Mouse (Mus musculus) kidney, embryonic 15.5 days (tissue): ENCODE measurements at regions not wholly inside any gene's neighbourhood (a gene's known extent, or its start where the extent isn't known, plus 50 kb on each side); places are given as distances from the start of the nearest gene placed in this dataset.
"Not testable (repeated sequence)": the region's sequence is repeated elsewhere in the genome, so short reads cannot be mapped to it uniquely, and the experiment has no call there.

Experiments used
- ATAC-seq: fragments of 200-750 bp; cut with Nextera tagmentation; replicated peaks from 2 replicates; pipeline ENCODE4 v1.8.0; 2017; ENCODE audit warnings: moderate TSS enrichment; ENCODE audit not compliant: low FRiP score
- H3K27ac ChIP-seq: fragments of 300-500 bp; sonication (generic); 2 replicates; pipeline ENCODE4 v1.5.1; 2015; ENCODE audit warnings: mild to moderate bottlenecking, inconsistent platforms
- H3K27me3 ChIP-seq: fragments of 300-500 bp; sonication (generic); 2 replicates; pipeline ENCODE4 v1.6.1; 2015; ENCODE audit warnings: inconsistent platforms
- H3K36me3 ChIP-seq: fragments of 300-500 bp; sonication (generic); 2 replicates; pipeline ENCODE4 v1.6.1; 2015; ENCODE audit warnings: inconsistent platforms
- H3K4me1 ChIP-seq: fragments of 300-500 bp; sonication (generic); 2 replicates; pipeline ENCODE4 v1.6.1; 2015; ENCODE audit warnings: inconsistent platforms
- H3K4me2 ChIP-seq: fragments of 300-500 bp; sonication (generic); 2 replicates; pipeline ENCODE4 v1.6.1; 2015; ENCODE audit warnings: moderate library complexity, mild to moderate bottlenecking, inconsistent platforms
- H3K4me3 ChIP-seq: fragments of 300-500 bp; sonication (generic); replicated peaks from 2 replicates; pipeline ENCODE4 v1.5.1; 2015; ENCODE audit warnings: mild to moderate bottlenecking, inconsistent platforms
- H3K9ac ChIP-seq: fragments of 300-500 bp; sonication (generic); 2 replicates; pipeline ENCODE4 v1.6.1; 2015; ENCODE audit warnings: mild to moderate bottlenecking, inconsistent platforms
- H3K9me3 ChIP-seq: fragments of 300-500 bp; sonication (generic); replicated peaks from 2 replicates; pipeline ENCODE4 v1.6.1; 2016; ENCODE audit warnings: inconsistent platforms
- WGBS: fragments of 180-500 bp; shearing (Covaris S2); methylation state at CpG from one replicate; pipeline ENCODE4 v1.1.7; 2015; ENCODE audit warnings: mixed read lengths; 5-methylcytosine and 5-hydroxymethylcytosine counted together

DNA sequence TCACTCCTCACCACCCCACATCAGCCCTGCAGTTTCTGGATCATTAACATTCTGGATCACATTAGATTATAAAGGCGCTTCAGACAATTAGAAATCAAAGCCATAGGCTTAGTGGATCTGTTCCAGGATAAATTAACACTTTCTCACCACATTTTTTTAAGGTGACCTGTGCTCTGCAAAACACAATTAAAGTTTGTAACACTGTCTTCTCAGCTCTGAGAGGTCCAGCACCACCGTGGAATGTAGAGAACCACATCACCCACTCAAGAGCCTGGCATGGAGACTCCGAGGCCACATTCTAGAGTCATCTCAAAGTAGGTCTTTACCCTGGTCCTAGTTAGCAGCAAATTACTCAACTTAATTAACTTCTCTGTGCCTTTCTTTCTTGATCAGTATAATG lies 58.4 kb upstream of the Galnt18 start:
- ATAC-seq: no peak
- 0 out of 2 replicates have a peak, but pooled peaks cover 2% of the 10 kb centered on the region for H3K4me1 ChIP-seq
- WGBS: 70% methylated on average over 3 of the region's 3 CpGs

DNA sequence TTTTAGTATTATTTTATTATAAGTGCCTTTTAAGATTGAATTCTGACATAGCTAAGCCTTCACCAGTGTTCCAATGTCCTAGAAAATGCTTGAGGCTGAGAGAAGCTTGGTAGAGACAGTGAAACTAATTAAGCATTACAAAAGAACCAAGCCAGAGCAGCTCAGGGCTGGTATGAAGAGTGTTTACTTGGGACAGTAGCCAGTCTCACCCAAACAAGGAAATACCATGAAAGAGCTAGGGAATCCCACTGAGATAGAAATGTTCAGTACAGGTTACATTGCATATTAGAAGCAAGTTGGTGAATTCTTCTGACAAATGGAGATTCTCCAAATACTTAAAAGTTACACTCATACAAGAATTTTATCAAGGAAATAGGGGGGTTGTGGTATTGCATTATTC lies 54.6 kb upstream of the Galnt18 start:
- not testable (repeated sequence) for H3K36me3 ChIP-seq, H3K27me3 ChIP-seq, H3K27ac ChIP-seq, H3K9me3 ChIP-seq, H3K4me2 ChIP-seq, H3K4me1 ChIP-seq, H3K4me3 ChIP-seq, H3K9ac ChIP-seq, ATAC-seq

More for the DNA sequence above, 58.4 kb upstream of the Galnt18 start:
- Histone ChIP-seq H3K9me3 (no peaks in the 10 kb centered on the region), H3K27ac (no peak overlapping the region), H3K4me3 (no peak overlapping the region), H3K36me3 (no peaks in the 10 kb centered on the region), H3K27me3 (no peaks in the 10 kb centered on the region), H3K4me2 (no peak overlapping the region), H3K9ac (no peak overlapping the region)

DNA sequence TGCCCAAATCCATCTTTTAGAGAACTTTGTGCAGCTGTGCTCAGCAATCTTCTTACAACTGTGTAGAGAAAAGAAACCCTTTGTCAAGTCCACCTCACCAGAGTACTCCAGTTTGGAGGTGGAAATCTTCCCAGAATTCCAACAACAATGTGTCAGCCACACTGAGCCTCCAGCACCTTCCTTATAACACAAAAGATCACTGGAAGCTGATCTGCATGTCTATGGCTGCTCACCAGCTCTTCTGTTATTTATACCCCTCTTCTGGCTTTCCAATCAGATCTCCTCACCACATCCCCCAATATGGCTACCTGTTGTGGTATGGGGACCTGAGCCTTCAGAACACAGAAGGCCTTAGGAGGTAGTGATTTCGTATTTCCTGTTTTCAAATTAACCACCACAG lies 50.2 kb upstream of the Galnt18 start:
- H3K27me3 ChIP-seq: no peaks in the 10 kb centered on the region
- H3K4me2 ChIP-seq: no peak overlapping the region
- H3K4me3 ChIP-seq: no peak overlapping the region
- no peaks in the 10 kb centered on the region for H3K36me3 ChIP-seq
- H3K9ac ChIP-seq: no peak overlapping the region
- H3K27ac ChIP-seq: no peak overlapping the region
- 76% methylated on average over 1 of the region's 1 CpGs for WGBS
- H3K4me1 ChIP-seq: no peaks in the 10 kb centered on the region
- no peaks in the 10 kb centered on the region for H3K9me3 ChIP-seq
- ATAC-seq: no peak
